Mouse (Mus musculus) heart, postnatal 0 days (tissue): ENCODE data around the gene Grid1.

Source experiments
- CTCF ChIP-seq: IDR thresholded peaks from 2 replicates; pipeline ENCODE4 v1.5.1; 2016; ENCODE audit warnings: antibody characterized with exemption, control low read depth, low read depth
- EP300 ChIP-seq: IDR thresholded peaks from 2 replicates; pipeline ENCODE4 v1.6.1; 2016; ENCODE audit warnings: antibody characterized with exemption, low read depth

GRCm38 (mm10) chr14:35242882-35243281 is 423.0 kb downstream of the Grid1 start:
- TF ChIP-seq CTCF (no peak), EP300 (no peak)
